In the genomic region with DNA sequence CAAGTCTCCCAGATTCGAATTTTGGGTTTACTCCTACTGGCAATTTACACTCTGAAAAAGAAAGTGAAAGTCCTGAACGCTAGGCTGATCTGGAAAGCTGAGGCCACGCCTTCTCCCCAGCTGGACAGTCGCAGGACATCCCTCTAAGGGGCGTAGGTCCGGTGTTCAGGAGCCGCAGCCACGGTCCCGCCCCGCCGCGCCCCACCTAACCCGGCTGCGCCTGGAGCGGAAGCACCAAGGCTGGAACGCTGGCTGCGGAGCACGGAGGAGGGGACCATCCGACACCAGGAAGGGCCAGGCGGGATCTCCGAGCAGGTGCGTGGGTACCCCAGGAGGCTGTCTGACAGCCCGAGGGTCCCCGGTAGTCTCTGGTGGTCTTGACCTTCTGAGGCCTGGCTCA, we compare ENCODE assay signal across 8 mouse cellular contexts. TPM values are rescaled to one million over a fixed set of nuclear protein-coding genes. Genes with fewer than 3 reads are reported as not detected.
DNase-seq lines count a peak whose midpoint lies in the region; ATAC-seq and TF ChIP-seq lines count a peak whose summit lies in the region.

A gene (minus strand): TSS at position 10 of the 400 bp plus-strand sequence.
A gene (plus strand): TSS at position 204 of the 400 bp plus-strand sequence.

- intact Hi-C loops in heart, postnatal 25 days (cut with DNase I) = loop anchor here (5.0 kb wide), 1 partner anchor 92 kb away; a partner anchor contains a TSS

- no peaks in the 10 kb centered on the region for H3K27me3 ChIP-seq in ES-Bruce4 (ENCODE audit: control insufficient read depth, insufficient read depth, low read length, poor library complexity, severe bottlenecking)
- H3K27me3 ChIP-seq in forebrain, embryonic 14.5 days (replicated peaks; ENCODE audit: control insufficient read depth, insufficient read depth, low read length) = no peaks in the 10 kb centered on the region; the same call in 1 of the 2 replicates
- no peaks in the 10 kb centered on the region for H3K27me3 ChIP-seq in lung, embryonic 14.5 days (ENCODE audit: insufficient read depth, low read length)
- H3K27me3 ChIP-seq in thymus, adult 2 months (ENCODE audit: control insufficient read depth, insufficient read depth, low read length) = no peaks in the 10 kb centered on the region

- WGBS in forebrain, embryonic 14.5 days = under 1% methylated on average over 24 of the region's 24 CpGs
- under 1% methylated on average over 24 of the region's 24 CpGs for WGBS in lung, embryonic 14.5 days
- WGBS in thymus, adult 2 months = under 1% methylated on average over 24 of the region's 24 CpGs

- no peak for TF ChIP-seq CTCF in ES-Bruce4 (IDR thresholded peaks at IDR 0.05; ENCODE audit: low read depth, low read length)
- no peak for TF ChIP-seq CTCF in lung, embryonic 14.5 days (IDR thresholded peaks at IDR 0.05; ENCODE audit: low read depth)
- TF ChIP-seq CTCF in thymus, adult 2 months (IDR thresholded peaks at IDR 0.05; ENCODE audit: borderline replicate concordance, control insufficient read depth, extremely low read depth, insufficient read depth, low read length, poor library complexity) = 0 out of 2 replicates have a peak, but pooled peaks have one; percentile 45

- TF ChIP-seq POLR2A in ES-Bruce4 (IDR thresholded peaks at IDR 0.05; ENCODE audit: insufficient read depth, low read length) = no peak
- peak; percentile 45; the same call in 1 of the 2 replicates for TF ChIP-seq POLR2A in thymus, adult 2 months (IDR thresholded peaks at IDR 0.05; ENCODE audit: control insufficient read depth, extremely low read depth, insufficient read depth, low read length, poor library complexity)

- peak within 1 kb of the TSS; percentile 59 for H3K4me2 ChIP-seq in forebrain, embryonic 14.5 days (ENCODE audit: low read length)
- peak within 1 kb of the TSS; percentile 77 for H3K4me2 ChIP-seq in lung, embryonic 14.5 days

- ATAC-seq in forebrain, embryonic 14.5 days = no peak
- ATAC-seq in lung, embryonic 14.5 days (ENCODE audit: insufficient read depth) = peak; percentile 62
- peak; percentile 79 for ATAC-seq in neutrophil, adult 5-6 weeks (ENCODE audit: extremely low read depth, insufficient number of reproducible peaks, low FRiP score, poor library complexity, severe bottlenecking)

- peak within 1 kb of the TSS; percentile 54; the same call in 1 of the 2 replicates for H3K9ac ChIP-seq in ES-Bruce4 (ENCODE audit: low read depth, poor library complexity, severe bottlenecking)
- peak within 1 kb of the TSS; percentile 62 for H3K9ac ChIP-seq in forebrain, embryonic 14.5 days (ENCODE audit: low read length)
- peak within 1 kb of the TSS; percentile 58 for H3K9ac ChIP-seq in lung, embryonic 14.5 days

- DNase-seq in cerebellum, adult 11 months = peak; percentile 65
- peak; percentile 45 for DNase-seq in forebrain, embryonic 14.5 days (ENCODE audit: low spot score)
- peak; percentile 89 for DNase-seq in heart, postnatal 25 days (ENCODE audit: low spot score)
- DNase-seq in layer of hippocampus, adult 18-20 months (ENCODE audit: low spot score in 2 of 2) = peak; percentile 11 to 47
- peak; percentile 89 for DNase-seq in lung, embryonic 14.5 days
- DNase-seq in thymus, adult 2 months = peak; percentile 77

- peak within 1 kb of the TSS; percentile 84 for H3K4me3 ChIP-seq in ES-Bruce4 (ENCODE audit: low read depth, low read length)
- peak within 1 kb of the TSS; percentile 36 for H3K4me3 ChIP-seq in forebrain, embryonic 14.5 days (ENCODE audit: low read depth, low read length)
- peak within 1 kb of the TSS; percentile 47 for H3K4me3 ChIP-seq in lung, embryonic 14.5 days (ENCODE audit: low read depth, low read length)
- peak within 1 kb of the TSS; percentile 100 for H3K4me3 ChIP-seq in thymus, adult 2 months (ENCODE audit: control insufficient read depth, insufficient read depth, low read length)

- no peak within 1 kb of the TSS for H3K27ac ChIP-seq in ES-Bruce4 (ENCODE audit: insufficient read depth, low read length)
- no peak within 1 kb of the TSS for H3K27ac ChIP-seq in forebrain, embryonic 14.5 days (ENCODE audit: low read depth, low read length)
- H3K27ac ChIP-seq in lung, embryonic 14.5 days (ENCODE audit: low read depth) = no peak within 1 kb of the TSS
- peak within 1 kb of the TSS; percentile 95 for H3K27ac ChIP-seq in thymus, adult 2 months (ENCODE audit: control insufficient read depth, insufficient read depth, low read length)

- no peaks in the 10 kb centered on the region for H3K4me1 ChIP-seq in ES-Bruce4 (ENCODE audit: control insufficient read depth, insufficient read depth, low read length)
- H3K4me1 ChIP-seq in forebrain, embryonic 14.5 days (ENCODE audit: control insufficient read depth, insufficient read depth, low read length) = peaks cover 2% of the 10 kb centered on the region; the same call in 1 of the 2 replicates
- H3K4me1 ChIP-seq in lung, embryonic 14.5 days (ENCODE audit: insufficient read depth) = 0 out of 2 replicates have a peak, but pooled peaks cover under 1% of the 10 kb centered on the region
- peaks cover 6% of the 10 kb centered on the region for H3K4me1 ChIP-seq in thymus, adult 2 months (replicated peaks; ENCODE audit: control insufficient read depth, insufficient read depth, low read length)

- no peaks in the 10 kb centered on the region for H3K9me3 ChIP-seq in ES-Bruce4 (replicated peaks; ENCODE audit: control insufficient read depth, insufficient read depth, low read length, poor library complexity, severe bottlenecking)
- no peaks in the 10 kb centered on the region for H3K9me3 ChIP-seq in forebrain, embryonic 14.5 days (replicated peaks; ENCODE audit: control insufficient read depth, low read length)
- H3K9me3 ChIP-seq in lung, embryonic 14.5 days (ENCODE audit: low read depth, low read length) = no peaks in the 10 kb centered on the region

- no peak for TF ChIP-seq EP300 in ES-Bruce4 (IDR thresholded peaks at IDR 0.05; ENCODE audit: insufficient read depth, low read depth, low read length)

- H3K36me3 ChIP-seq in ES-Bruce4 (ENCODE audit: control insufficient read depth, insufficient read depth, low read length, poor library complexity, severe bottlenecking) = no peaks in the 10 kb centered on the region
- no peaks in the 10 kb centered on the region for H3K36me3 ChIP-seq in forebrain, embryonic 14.5 days (ENCODE audit: control insufficient read depth, insufficient read depth, low read length)
- H3K36me3 ChIP-seq in lung, embryonic 14.5 days (ENCODE audit: insufficient read depth) = no peaks in the 10 kb centered on the region
- H3K36me3 ChIP-seq in thymus, adult 2 months (ENCODE audit: control insufficient read depth, insufficient read depth, low read length) = no peaks in the 10 kb centered on the region

RNA-seq across cellular contexts. Expression of the first gene that starts in this region (rescaled TPM):
- 18.5 and 22.5 TPM in 2 replicates for polyA plus RNA-seq in ES-Bruce4 (2011; ENCODE audit: insufficient read depth, insufficient read length, low read depth, missing spikeins)
- 12.6 and 15.1 TPM in 2 replicates for polyA plus RNA-seq in forebrain, embryonic 14.5 days (2014; fragmentation: Nextera tagmentation; extraction: Ambion mirVana)
- total RNA-seq in heart, postnatal 25 days (2021) = 1 to 10 TPM; 2.5 to 4.2 TPM
- total RNA-seq in layer of hippocampus, adult 18-20 months (2021) = 1 to 10 TPM; 2.3 to 3.4 TPM
- polyA plus RNA-seq in lung, embryonic 14.5 days (2014; fragmentation: Nextera tagmentation; extraction: Ambion mirVana) = 13.5 and 16.3 TPM in 2 replicates
- 17.8 and 21.5 TPM in 2 replicates for total RNA-seq in neutrophil, adult 5-6 weeks (2017)
- polyA plus RNA-seq in thymus, adult 2 months (2012; rRNA removed) = 4.3 and 6.3 TPM in 2 replicates

RNA-seq across cellular contexts. Expression of the second gene that starts in this region (rescaled TPM):
- polyA plus RNA-seq in ES-Bruce4 (2011; ENCODE audit: insufficient read depth, insufficient read length, low read depth, missing spikeins) = 12.7 and 13.7 TPM in 2 replicates
- polyA plus RNA-seq in forebrain, embryonic 14.5 days (2014; fragmentation: Nextera tagmentation; extraction: Ambion mirVana) = 0.80 and 1.1 TPM in 2 replicates
- 10 to 100 TPM; 23.8 to 25.6 TPM for total RNA-seq in heart, postnatal 25 days (2021)
- total RNA-seq in layer of hippocampus, adult 18-20 months (2021) = 1 to 10 TPM; 5.8 TPM
- 4.0 and 5.9 TPM in 2 replicates for polyA plus RNA-seq in lung, embryonic 14.5 days (2014; fragmentation: Nextera tagmentation; extraction: Ambion mirVana)
- 25.7 and 26.6 TPM in 2 replicates for total RNA-seq in neutrophil, adult 5-6 weeks (2017)
- 9.2 and 11.3 TPM in 2 replicates for polyA plus RNA-seq in thymus, adult 2 months (2012; rRNA removed)

Comparison
In these comparisons a context has a peak if more than half of its experiments do, and no peak if none do; other contexts are left out.
1. H3K4me3 ChIP-seq: peak in every context shown above with its lines; median percentile 100 in thymus, adult 2 months; 84 in ES-Bruce4; 47 in lung, embryonic 14.5 days; 36 in forebrain, embryonic 14.5 days.
2. DNase-seq: peak in every context shown above with its lines; median percentile 89 in heart, postnatal 25 days; 89 in lung, embryonic 14.5 days; 77 in thymus, adult 2 months; 65 in cerebellum, adult 11 months; 45 in forebrain, embryonic 14.5 days; 29 in layer of hippocampus, adult 18-20 months.